Mouse (Mus musculus) limb, embryonic 10.5 days (tissue): ENCODE measurements around the gene Psme2. TPM values are rescaled to one million over a fixed set of nuclear protein-coding genes. Genes with fewer than 3 reads are reported as not detected.

Source experiments
- DNase-seq: peaks from one replicate; pipeline ENCODE4 v3.0.0-alpha.2; 2017; ENCODE audit warnings: low spot score
- H3K27ac ChIP-seq: fragments of 300-500 bp; sonication (generic); 2 replicates; pipeline ENCODE4 v1.5.1; 2016; ENCODE audit warnings: mild to moderate bottlenecking
- H3K27me3 ChIP-seq: fragments of 300-500 bp; sonication (generic); 2 replicates; pipeline ENCODE4 v1.6.1; 2016; ENCODE audit warnings: low read depth, mild to moderate bottlenecking; ENCODE audit not compliant: poor library complexity, severe bottlenecking
- H3K36me3 ChIP-seq: fragments of 300-500 bp; sonication (generic); 2 replicates; pipeline ENCODE4 v1.6.1; 2016; ENCODE audit warnings: mild to moderate bottlenecking, moderate library complexity
- H3K4me1 ChIP-seq: fragments of 300-500 bp; sonication (generic); 2 replicates; pipeline ENCODE4 v1.6.1; 2016
- H3K4me3 ChIP-seq: fragments of 300-500 bp; sonication (generic); 2 replicates; pipeline ENCODE4 v1.5.1; 2016; ENCODE audit warnings: mild to moderate bottlenecking, moderate library complexity
- H3K9me3 ChIP-seq: fragments of 300-500 bp; sonication (generic); replicated peaks from 2 replicates; pipeline ENCODE4 v1.6.1; 2016; ENCODE audit warnings: mild to moderate bottlenecking
- WGBS: fragments of 180-500 bp; shearing (Covaris S2); methylation state at CpG from one replicate; pipeline ENCODE4 v1.1.7; 2016; 5-methylcytosine and 5-hydroxymethylcytosine counted together
- polyA plus RNA-seq: library from polyadenylated mRNA; unstranded; fragments of >200 nt; fragmentation: Nextera tagmentation; extraction: Ambion mirVana; gene quantifications from 2 replicates; pipeline ENCODE4 v1.2.1, GENCODE M21; 2016

Psme2 gene
- polyA plus RNA-seq, result 157 and 192 TPM in 2 replicates

DNA sequence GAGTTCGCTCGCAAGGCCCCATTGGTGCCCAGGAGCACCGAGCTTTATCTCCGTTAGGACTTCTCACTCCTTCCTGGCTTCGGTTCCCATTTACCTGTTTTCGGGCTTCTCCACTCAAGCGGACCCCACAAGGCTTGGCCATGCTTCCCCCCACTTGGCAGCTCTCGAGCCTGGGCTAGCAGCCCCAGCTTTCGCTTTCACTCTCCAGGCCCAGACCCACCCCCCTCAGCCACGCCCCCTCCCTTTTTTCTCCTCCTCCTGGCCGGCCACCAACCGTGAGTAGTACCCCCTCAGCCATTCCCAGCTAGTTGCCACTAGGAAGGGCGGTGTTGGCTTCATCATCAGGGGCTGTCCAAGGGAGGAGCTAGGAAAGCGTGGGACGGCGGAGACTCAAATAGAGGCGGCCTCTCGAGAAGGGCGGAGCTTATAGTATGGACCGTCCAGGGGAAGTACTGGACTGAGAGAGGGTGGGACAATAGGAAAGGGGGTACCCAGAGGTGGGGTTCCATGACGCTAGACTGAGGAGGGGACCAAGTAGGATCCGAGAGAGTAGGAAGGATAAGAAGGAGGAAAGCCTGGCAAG, at the start of gene Psme2:
TSS of gene Psme2 (minus strand) at position 366 of the 583 bp plus-strand sequence.
- Histone ChIP-seq H3K9me3 (no peaks in the 10 kb centered on the region), H3K4me1 (peaks cover 30% of the 10 kb centered on the region), H3K36me3 (peaks cover 51% of the 10 kb centered on the region), H3K4me3 (peak within 1 kb of the TSS; percentile 79), H3K27ac (peak within 1 kb of the TSS; percentile 90), H3K27me3 (no peaks in the 10 kb centered on the region)
- under 1% methylated on average over 22 of the region's 22 CpGs for WGBS
- peak; percentile 91 for DNase-seq

DNA sequence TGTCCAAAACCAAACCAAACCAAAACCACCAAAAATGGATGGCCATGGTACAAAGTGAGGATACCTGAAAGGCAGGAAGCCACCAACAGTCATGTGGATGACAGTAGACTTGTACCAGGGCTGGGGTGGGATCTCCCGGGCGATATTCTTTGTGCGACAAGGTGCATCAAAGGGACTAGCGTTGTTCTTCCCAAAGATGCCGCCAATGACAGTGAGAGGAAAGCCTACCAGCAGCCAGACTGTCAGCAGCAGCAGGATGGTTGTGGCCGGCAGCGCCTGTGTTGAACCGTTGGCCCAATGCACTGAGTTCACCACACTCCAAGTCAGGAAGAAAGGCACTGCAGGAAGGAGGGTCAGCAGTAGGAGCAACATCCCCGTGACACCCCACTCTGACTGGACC, 46.9 kb upstream of the Psme2 start, which contains the start of gene Gm49378:
TSS of gene Gm49378 (minus strand) at position 101 of the 400 bp plus-strand sequence.
- Histone ChIP-seq H3K4me1 (peaks cover 31% of the 10 kb centered on the region), H3K27ac (no peak within 1 kb of the TSS), H3K9me3 (no peaks in the 10 kb centered on the region), H3K4me3 (no peak within 1 kb of the TSS), H3K27me3 (no peaks in the 10 kb centered on the region), H3K36me3 (peaks cover 75% of the 10 kb centered on the region)
- DNase-seq, result no peak
- WGBS, result 97% methylated on average over 9 of the region's 9 CpGs

DNA sequence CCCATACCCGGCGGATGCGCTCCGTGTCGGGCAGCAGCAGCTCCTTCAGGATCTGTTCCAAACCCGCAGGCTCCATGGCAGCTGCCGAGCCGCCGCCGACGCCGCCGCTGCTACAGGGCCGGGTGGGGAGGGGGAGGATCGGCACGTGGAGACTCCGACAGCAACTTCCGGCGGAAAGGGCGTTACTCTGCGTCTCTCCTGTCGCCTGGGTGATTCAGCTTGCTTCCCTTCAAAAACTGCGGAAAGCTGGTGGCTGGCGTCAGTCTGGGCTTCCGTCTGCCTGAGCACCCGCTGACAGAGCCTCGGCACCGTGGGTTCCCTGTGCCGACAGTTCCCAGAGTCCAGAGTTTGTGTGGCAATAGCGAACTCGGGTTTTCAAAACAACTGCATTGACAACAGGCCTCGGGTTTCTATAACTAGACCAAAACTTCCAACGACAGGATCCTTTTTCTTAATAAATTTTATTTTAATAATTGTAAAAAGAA, 44.7 kb upstream of the Psme2 start, which contains the start of gene Ipo4:
TSS of gene Ipo4 (minus strand) at position 435 of the 485 bp plus-strand sequence.
- Histone ChIP-seq H3K27ac (peak within 1 kb of the TSS; percentile 84), H3K4me1 (peaks cover 20% of the 10 kb centered on the region), H3K4me3 (peak within 1 kb of the TSS; percentile 85), H3K27me3 (no peaks in the 10 kb centered on the region), H3K36me3 (peaks cover 85% of the 10 kb centered on the region), H3K9me3 (no peaks in the 10 kb centered on the region)
- peak; percentile 97 for DNase-seq
- 2% methylated on average over 33 of the region's 33 CpGs for WGBS

DNA sequence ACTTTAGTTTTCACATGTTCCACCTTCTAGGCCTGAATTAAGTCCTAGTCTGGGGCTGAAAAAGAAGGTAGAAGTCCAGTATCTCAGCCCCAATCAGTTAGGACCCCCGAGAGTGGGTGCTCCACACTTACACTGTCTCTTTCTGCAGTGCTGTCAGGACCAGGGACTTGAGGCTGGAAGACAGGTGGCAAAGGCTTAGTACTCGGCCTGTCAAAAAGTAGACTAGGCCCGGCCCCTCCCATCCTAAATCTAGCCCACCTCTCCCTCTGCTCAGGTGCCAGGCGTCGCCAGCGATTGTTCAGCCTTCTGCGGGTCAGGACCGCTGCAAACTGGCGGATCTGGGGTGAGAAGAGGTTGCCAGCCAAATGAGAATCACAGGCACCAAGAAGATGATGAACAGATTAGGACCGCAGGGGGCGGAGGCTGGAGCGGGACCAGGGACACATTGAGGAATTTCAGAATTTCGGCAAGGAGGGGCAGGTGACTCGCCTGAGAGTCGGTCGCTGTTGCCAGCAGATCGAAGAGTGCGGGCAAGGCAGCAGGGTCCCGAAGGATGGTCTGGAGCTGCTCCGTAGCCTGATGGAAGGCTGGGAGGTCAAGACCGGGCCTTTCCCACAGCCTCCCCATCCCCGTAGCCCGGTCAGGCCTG, 44.1 kb upstream of the Psme2 start:
- H3K9me3 ChIP-seq, result no peaks in the 10 kb centered on the region
- 3% methylated on average over 23 of the region's 23 CpGs for WGBS
- H3K4me3 ChIP-seq, result peak overlapping the region; percentile 85
- H3K27ac ChIP-seq, result peak overlapping the region; percentile 84
- no peaks in the 10 kb centered on the region for H3K27me3 ChIP-seq
- peaks cover 85% of the 10 kb centered on the region for H3K36me3 ChIP-seq
- H3K4me1 ChIP-seq, result peaks cover 20% of the 10 kb centered on the region
- DNase-seq, result no peak

DNA sequence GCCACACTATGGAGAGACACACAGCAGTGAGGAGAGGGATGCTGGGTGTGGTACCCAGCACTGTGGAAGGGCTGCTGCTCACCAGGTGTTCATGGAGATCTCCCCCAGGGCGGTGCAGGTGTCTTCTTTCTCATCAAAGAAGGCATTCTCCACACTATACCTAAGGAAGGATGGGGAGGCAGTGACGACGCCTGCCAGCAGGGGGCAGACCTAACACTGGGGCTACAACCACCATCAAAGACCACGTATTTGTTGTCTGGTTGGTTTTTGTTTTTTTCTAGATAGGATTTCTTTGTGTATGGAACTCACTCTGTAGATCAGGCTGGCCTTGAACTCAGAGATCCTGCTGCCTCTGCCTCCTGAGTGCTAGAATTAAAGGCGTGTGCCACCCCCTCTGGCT, 38.4 kb upstream of the Psme2 start:
- no peaks in the 10 kb centered on the region for H3K9me3 ChIP-seq
- WGBS, result 61% methylated on average over 5 of the region's 5 CpGs
- H3K27ac ChIP-seq, result no peak overlapping the region
- no peaks in the 10 kb centered on the region for H3K27me3 ChIP-seq
- peaks cover 100% of the 10 kb centered on the region for H3K36me3 ChIP-seq
- peak; percentile 49 for DNase-seq
- H3K4me3 ChIP-seq, result no peak overlapping the region
- H3K4me1 ChIP-seq, result peaks cover 4% of the 10 kb centered on the region

DNA sequence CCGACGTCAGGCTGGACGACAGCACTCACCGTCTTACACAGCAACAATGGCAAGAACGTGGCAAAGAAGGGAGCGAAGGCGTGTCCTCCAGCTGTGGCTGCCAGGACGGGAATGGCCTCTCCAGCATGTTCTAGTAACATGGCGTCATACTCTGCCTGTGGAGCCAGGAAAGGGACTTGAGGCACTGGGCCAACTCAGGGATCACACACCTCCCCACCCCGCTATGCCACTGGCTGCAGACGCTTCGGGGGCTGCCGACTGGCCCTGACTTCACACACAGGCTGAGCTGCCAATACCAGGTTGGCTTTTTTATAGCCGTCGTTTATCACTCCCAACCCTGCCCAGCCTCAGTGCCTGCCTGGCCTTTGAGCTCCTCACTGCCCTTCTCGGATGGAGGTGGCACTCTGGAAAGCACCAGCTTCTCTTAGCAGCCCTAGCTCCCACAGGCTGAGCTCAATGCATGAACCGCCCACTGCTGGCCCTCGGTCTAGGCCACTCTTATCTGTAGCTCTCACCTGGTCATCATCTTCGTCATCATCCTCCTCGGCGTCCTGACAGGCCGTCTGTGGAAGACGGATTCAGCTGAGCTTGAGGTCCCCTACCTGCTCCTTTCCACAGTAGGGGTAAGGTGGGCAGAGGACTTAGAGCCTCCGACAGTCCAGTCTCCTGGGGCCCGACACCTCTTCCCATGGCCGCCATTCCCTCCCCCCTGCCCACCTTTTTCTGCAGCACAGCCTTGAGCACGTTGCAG, 37.3 kb upstream of the Psme2 start:
- 84% methylated on average over 27 of the region's 27 CpGs for WGBS
- Histone ChIP-seq H3K9me3 (no peaks in the 10 kb centered on the region), H3K36me3 (peaks cover 100% of the 10 kb centered on the region), H3K4me3 (no peak overlapping the region), H3K27ac (no peak overlapping the region), H3K4me1 (no peaks in the 10 kb centered on the region), H3K27me3 (no peaks in the 10 kb centered on the region)
- no peak for DNase-seq

DNA sequence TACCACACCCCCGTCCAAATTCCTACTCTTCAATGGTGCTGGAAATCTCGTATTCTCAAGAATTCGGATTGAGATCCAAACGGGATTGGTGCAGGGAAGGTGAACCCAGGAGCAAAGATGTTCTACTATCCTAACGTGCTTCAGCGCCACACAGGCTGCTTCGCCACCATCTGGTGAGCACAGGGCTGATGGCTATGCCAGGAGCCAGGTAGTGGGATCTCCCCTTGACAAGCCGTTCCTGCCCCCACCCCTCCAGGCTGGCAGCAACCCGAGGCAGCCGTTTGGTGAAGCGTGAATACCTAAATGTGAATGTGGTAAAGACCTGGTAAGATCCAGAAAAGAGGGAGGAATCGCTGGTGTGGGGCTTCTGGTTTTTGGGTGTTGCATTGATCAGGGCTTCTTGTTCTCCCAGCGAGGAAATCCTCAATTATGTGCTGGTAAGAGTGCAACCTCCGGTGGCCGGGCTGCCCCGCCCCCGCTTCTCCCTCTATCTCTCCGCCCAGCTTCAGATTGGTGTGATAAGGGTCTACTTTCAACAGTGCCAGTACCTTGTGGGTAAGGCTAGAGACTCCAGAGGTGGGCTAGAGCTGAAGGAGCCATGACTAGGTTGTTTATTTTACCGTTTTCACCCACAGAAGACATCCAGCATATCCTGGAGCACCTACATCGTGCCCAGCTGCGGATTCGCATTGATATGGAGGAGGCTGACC, 27.7 kb upstream of the Psme2 start:
- no peak for DNase-seq
- peak overlapping the region; percentile 46; the same call in 1 of the 2 replicates for H3K27ac ChIP-seq
- H3K27me3 ChIP-seq, result peaks cover 9% of the 10 kb centered on the region; the same call in 1 of the 2 replicates
- H3K9me3 ChIP-seq, result no peaks in the 10 kb centered on the region
- peaks cover 10% of the 10 kb centered on the region for H3K36me3 ChIP-seq
- peak overlapping the region; percentile 39 for H3K4me3 ChIP-seq
- peaks cover 21% of the 10 kb centered on the region for H3K4me1 ChIP-seq
- 49% methylated on average over 22 of the region's 22 CpGs for WGBS

DNA sequence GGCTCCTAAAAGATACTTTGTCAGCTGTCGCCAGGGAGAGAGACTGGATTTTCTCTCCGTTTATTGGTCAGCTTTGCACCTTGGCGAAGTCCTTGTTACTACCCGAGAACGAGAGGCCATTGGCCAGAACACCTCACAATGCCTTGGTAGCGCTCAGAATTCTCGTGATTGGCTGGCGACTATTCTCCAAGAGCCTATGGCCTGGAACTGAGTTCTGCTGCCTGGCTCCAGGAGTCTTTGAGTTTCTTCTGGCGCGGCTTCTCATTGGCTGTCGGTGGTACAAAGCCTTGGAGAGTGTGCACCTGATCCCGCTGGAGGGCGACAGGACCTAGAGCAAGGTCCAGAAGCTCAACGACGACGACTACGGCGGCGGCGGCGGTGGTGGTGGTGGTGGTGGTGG, 26.9 kb upstream of the Psme2 start, which contains the start of gene Rec8:
TSS of gene Rec8 (plus strand) at position 216 of the 400 bp plus-strand sequence.
- Histone ChIP-seq H3K36me3 (0 out of 2 replicates have a peak, but pooled peaks cover 3% of the 10 kb centered on the region), H3K4me3 (peak within 1 kb of the TSS; percentile 39), H3K9me3 (no peaks in the 10 kb centered on the region), H3K27me3 (peaks cover 9% of the 10 kb centered on the region; the same call in 1 of the 2 replicates), H3K27ac (peak within 1 kb of the TSS; percentile 46; the same call in 1 of the 2 replicates), H3K4me1 (peaks cover 21% of the 10 kb centered on the region)
- DNase-seq, result peak; percentile 66
- WGBS, result 21% methylated on average over 21 of the region's 21 CpGs

DNA sequence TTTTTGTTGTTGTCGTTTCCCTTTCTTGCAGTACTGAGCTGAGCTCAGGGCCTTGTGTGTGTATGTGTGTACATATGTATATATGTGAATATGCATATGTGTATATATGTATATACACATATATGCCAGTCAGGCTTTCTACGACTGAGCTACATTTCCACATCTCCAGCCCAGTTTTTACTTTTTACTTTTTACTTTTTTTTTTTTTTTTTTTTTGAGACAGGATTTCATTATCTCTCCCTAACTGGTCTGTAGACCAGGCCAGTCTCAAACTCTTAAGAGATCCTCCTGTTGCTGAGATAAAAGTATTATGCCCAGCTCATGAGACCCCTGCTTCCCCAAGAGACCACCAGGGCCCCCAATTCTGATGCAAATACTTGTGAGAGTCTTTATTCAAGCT, 25.9 kb upstream of the Psme2 start:
- Histone ChIP-seq H3K9me3 (no peaks in the 10 kb centered on the region), H3K27ac (no peak overlapping the region)
- WGBS, result 83% methylated on average over 2 of the region's 2 CpGs

DNA sequence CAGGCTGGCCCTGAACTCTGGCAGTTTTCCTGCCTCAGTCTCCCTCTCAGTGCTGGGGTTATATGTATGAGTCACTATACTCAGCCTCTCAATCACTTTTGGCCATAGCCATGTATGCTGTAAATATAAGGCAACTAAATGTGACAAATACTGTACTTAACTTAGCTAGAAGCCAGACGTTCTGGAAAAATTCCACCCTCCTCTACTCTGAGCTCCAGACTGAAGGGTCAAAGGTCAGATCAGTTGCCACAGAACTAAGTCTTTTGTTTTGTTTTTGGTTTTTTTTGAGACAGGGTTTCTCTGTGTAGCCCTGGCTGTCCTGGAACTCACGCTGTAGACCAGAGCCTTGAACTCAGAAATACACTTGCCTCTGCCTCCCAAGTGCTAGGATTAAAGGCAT, 25.0 kb upstream of the Psme2 start:
- DNase-seq, result no peak
- H3K4me3 ChIP-seq, result no peak overlapping the region
- H3K27ac ChIP-seq, result no peak overlapping the region
- H3K9me3 ChIP-seq, result no peaks in the 10 kb centered on the region
- WGBS, result 59% methylated on average over 2 of the region's 2 CpGs
- no peaks in the 10 kb centered on the region for H3K36me3 ChIP-seq
- H3K4me1 ChIP-seq, result peaks cover 21% of the 10 kb centered on the region
- peaks cover 9% of the 10 kb centered on the region; the same call in 1 of the 2 replicates for H3K27me3 ChIP-seq

More for the DNA sequence above, 25.9 kb upstream of the Psme2 start:
- Histone ChIP-seq H3K36me3 (no peaks in the 10 kb centered on the region), H3K4me1 (peaks cover 21% of the 10 kb centered on the region), H3K4me3 (no peak overlapping the region), H3K27me3 (peaks cover 9% of the 10 kb centered on the region; the same call in 1 of the 2 replicates)
- no peak for DNase-seq

DNA sequence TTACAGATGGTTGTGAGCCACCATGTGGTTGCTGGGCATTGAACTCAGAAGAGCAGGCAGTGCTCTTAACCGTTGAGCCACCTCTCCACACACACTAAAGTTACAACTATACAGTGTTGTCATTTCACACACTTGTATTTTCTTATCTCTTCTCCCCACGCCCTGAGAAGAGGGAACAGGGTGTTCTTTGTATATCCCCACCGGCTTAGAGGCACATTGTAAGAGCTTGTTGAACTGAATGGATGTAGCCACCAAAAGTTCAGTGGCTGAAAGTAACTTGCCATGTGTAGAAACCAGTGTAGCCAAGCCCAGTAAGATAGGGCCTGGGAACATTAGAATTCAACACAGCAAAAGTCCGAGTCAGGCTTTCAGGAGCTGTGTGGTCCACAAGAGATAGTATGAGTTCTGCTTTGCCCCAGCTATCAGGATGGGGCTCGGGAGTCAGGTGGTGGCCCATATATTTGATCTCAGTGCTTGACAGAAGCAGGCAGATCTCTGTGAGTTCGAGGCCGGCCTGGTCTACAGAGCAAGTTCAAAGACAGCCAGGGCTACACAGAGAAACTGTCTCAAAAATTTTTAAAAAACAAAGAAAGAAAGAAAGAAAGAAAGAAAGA, 23.8 kb upstream of the Psme2 start:
- Histone ChIP-seq H3K4me1 (peaks cover 21% of the 10 kb centered on the region), H3K4me3 (no peak overlapping the region), H3K36me3 (peaks cover 7% of the 10 kb centered on the region), H3K27me3 (peaks cover 8% of the 10 kb centered on the region; the same call in 1 of the 2 replicates), H3K27ac (no peak overlapping the region), H3K9me3 (no peaks in the 10 kb centered on the region)
- 81% methylated on average over 7 of the region's 7 CpGs for WGBS
- DNase-seq, result no peak

DNA sequence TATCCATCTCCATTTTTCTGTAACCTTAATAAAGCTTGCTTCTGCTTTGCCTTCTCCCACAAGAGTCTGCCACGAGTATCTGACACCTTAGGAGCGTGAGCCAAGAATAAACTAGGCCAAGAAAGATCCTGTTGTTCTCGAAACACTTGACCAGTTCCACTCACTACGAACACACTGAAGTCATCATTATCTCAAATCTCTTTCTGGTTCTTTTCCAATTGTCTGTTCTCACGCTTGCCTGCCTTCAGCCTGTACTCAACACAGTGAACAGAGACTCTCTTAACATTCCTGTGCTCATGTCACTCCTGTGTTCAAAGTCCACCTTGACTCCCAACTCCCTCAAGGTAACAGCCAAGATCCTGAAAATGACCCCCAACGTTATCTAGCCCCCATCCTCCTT, 22.4 kb upstream of the Psme2 start:
- no peaks in the 10 kb centered on the region for H3K27me3 ChIP-seq
- no peak overlapping the region for H3K4me3 ChIP-seq
- peaks cover 21% of the 10 kb centered on the region for H3K36me3 ChIP-seq
- H3K27ac ChIP-seq, result no peak overlapping the region
- peaks cover 13% of the 10 kb centered on the region for H3K4me1 ChIP-seq
- no peak for DNase-seq
- 79% methylated on average over 6 of the region's 6 CpGs for WGBS
- no peaks in the 10 kb centered on the region for H3K9me3 ChIP-seq
